Mouse (Mus musculus) embryonic facial prominence, embryonic 12.5 days (tissue): ENCODE measurements around the gene Lcn11. TPM values are rescaled to one million over a fixed set of nuclear protein-coding genes. Genes with fewer than 3 reads are reported as not detected.
"Not testable (repeated sequence)": the region's sequence is repeated elsewhere in the genome, so short reads cannot be mapped to it uniquely, and the experiment has no call there.

Source experiments
- ATAC-seq: fragments of 200-750 bp; cut with Nextera tagmentation; 2 replicates; pipeline ENCODE4 v1.8.0; 2017; ENCODE audit not compliant: insufficient number of reproducible peaks, insufficient read depth, low FRiP score, low TSS enrichment
- H3K27ac ChIP-seq: fragments of 300-500 bp; sonication (generic); 2 replicates; pipeline ENCODE4 v1.5.1; 2016; ENCODE audit warnings: mild to moderate bottlenecking
- H3K27me3 ChIP-seq: fragments of 300-500 bp; sonication (generic); 2 replicates; pipeline ENCODE4 v1.6.1; 2016; ENCODE audit warnings: mild to moderate bottlenecking, moderate library complexity
- H3K36me3 ChIP-seq: fragments of 300-500 bp; sonication (generic); 2 replicates; pipeline ENCODE4 v1.6.1; 2016; ENCODE audit warnings: mild to moderate bottlenecking
- H3K4me1 ChIP-seq: fragments of 300-500 bp; sonication (generic); 2 replicates; pipeline ENCODE4 v1.6.1; 2016
- H3K4me2 ChIP-seq: fragments of 300-500 bp; sonication (generic); replicated peaks from 2 replicates; pipeline ENCODE4 v1.6.1; 2016; ENCODE audit warnings: mild to moderate bottlenecking, moderate library complexity
- H3K4me3 ChIP-seq: fragments of 300-500 bp; sonication (generic); 2 replicates; pipeline ENCODE4 v1.5.1; 2016; ENCODE audit warnings: mild to moderate bottlenecking
- H3K9ac ChIP-seq: fragments of 300-500 bp; sonication (generic); 2 replicates; pipeline ENCODE4 v1.6.1; 2016; ENCODE audit warnings: mild to moderate bottlenecking, moderate library complexity
- H3K9me3 ChIP-seq: fragments of 300-500 bp; sonication (generic); 2 replicates; pipeline ENCODE4 v1.6.1; 2016; ENCODE audit warnings: mild to moderate bottlenecking, moderate library complexity
- WGBS: fragments of 180-500 bp; shearing (Covaris S2); methylation state at CpG from one replicate; pipeline ENCODE4 v1.1.7; 2016; 5-methylcytosine and 5-hydroxymethylcytosine counted together
- polyA plus RNA-seq: library from polyadenylated mRNA; unstranded; fragments of >200 nt; fragmentation: Nextera tagmentation; extraction: Ambion mirVana; gene quantifications from 2 replicates; pipeline ENCODE4 v1.2.1, GENCODE M21; 2016

The Lcn11 gene
- polyA plus RNA-seq, 1 experiment from 2014 or later: not detected

- H3K27me3 ChIP-seq: no peaks in the 10 kb centered on the region
Observed at GRCm38 (mm10) chr2:25780921-25781320, 4.1 kb downstream of the Lcn11 start.

DNA sequence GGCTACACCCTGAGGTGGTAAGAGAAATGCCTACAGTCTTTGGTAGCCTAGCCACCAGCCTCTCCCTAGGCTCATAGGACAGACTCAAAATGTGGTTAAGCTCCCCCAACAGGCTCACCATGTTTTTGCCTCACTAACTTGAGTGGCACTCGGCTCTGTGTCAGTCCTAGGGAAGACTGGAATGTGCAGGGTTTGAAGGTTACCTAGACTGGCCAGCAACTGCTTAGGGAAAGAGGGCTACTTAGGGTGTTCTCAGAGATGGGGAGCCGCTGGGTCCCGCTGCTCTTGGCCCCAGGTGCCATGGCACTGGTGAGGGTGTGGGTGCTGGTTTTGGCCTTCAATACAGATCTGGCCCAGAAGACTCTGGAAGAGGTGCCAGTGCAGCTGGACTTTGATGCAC, 5.1 kb downstream of the Lcn11 start, which contains the start of gene Gm13539:
Gm13539 (plus strand) TSS at position 301 of the 400 bp plus-strand sequence.
- no peak within 1 kb of the TSS for H3K9ac ChIP-seq
- H3K4me3 ChIP-seq: no peak within 1 kb of the TSS
- no peak within 1 kb of the TSS for H3K27ac ChIP-seq
- whole genome bisulfite sequencing: 86% methylated on average over 3 of the region's 3 CpGs
- no peaks in the 10 kb centered on the region for H3K9me3 ChIP-seq
- no peak for ATAC-seq
- H3K36me3 ChIP-seq: no peaks in the 10 kb centered on the region
- H3K4me1 ChIP-seq: no peaks in the 10 kb centered on the region
- no peaks in the 10 kb centered on the region for H3K27me3 ChIP-seq
- no peak within 1 kb of the TSS for H3K4me2 ChIP-seq

More at GRCm38 (mm10) chr2:25780921-25781320, 4.1 kb downstream of the Lcn11 start:
- no peak overlapping the region for H3K4me2 ChIP-seq
- no peaks in the 10 kb centered on the region for H3K9me3 ChIP-seq
- no peaks in the 10 kb centered on the region for H3K36me3 ChIP-seq
- no peak overlapping the region for H3K27ac ChIP-seq
- H3K9ac ChIP-seq: no peak overlapping the region
- ATAC-seq: no peak
- 71% methylated on average over 4 of the region's 4 CpGs for WGBS
- no peak overlapping the region for H3K4me3 ChIP-seq
- no peaks in the 10 kb centered on the region for H3K4me1 ChIP-seq

GRCm38 (mm10) chr2:25785573-25786322, 8.9 kb downstream of the Lcn11 start:
- no peak overlapping the region for H3K4me3 ChIP-seq
- no peak overlapping the region for H3K4me2 ChIP-seq
- H3K9me3 ChIP-seq: no peaks in the 10 kb centered on the region
- WGBS: 74% methylated on average over 5 of the region's 5 CpGs
- no peak overlapping the region for H3K27ac ChIP-seq
- H3K4me1 ChIP-seq: no peaks in the 10 kb centered on the region
- no peak for ATAC-seq
- H3K9ac ChIP-seq: no peak overlapping the region
- no peaks in the 10 kb centered on the region for H3K27me3 ChIP-seq
- H3K36me3 ChIP-seq: no peaks in the 10 kb centered on the region

- Histone ChIP-seq H3K4me3 (no peak overlapping the region), H3K9ac (no peak overlapping the region), H3K27me3 (no peaks in the 10 kb centered on the region), H3K9me3 (no peaks in the 10 kb centered on the region), H3K27ac (no peak overlapping the region), H3K36me3 (no peaks in the 10 kb centered on the region), H3K4me2 (no peak overlapping the region), H3K4me1 (no peaks in the 10 kb centered on the region)
- WGBS: 91% methylated on average over 3 of the region's 3 CpGs
- no peak for ATAC-seq
Observed at GRCm38 (mm10) chr2:25789092-25789491, 12.3 kb downstream of the Lcn11 start.

DNA sequence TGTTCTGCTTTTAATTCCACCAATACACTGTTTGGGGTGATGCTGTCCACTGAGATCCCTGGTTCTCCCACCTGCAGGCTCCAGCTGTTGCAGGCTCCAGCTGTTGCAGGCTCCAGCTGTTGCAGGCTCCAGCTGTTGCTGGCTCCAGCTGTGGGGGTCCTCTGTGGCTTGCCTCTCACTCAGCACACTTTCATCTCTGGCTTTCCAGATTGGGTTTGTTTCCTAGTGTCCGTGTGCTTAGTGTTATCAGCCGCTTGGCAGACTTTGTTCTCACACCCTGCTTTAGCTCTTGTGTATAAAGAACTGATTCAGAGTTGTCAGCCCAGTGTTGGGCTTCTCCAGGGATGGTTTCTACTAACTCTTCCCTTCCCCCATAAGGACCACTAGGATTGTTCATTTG, 20.8 kb downstream of the Lcn11 start:
- H3K4me1 ChIP-seq: no peaks in the 10 kb centered on the region
- H3K9ac ChIP-seq: no peak overlapping the region
- no peaks in the 10 kb centered on the region for H3K36me3 ChIP-seq
- H3K27ac ChIP-seq: no peak overlapping the region
- H3K4me2 ChIP-seq: no peak overlapping the region
- H3K4me3 ChIP-seq: no peak overlapping the region
- 41% methylated on average over 2 of the region's 2 CpGs for WGBS
- no peaks in the 10 kb centered on the region for H3K27me3 ChIP-seq
- H3K9me3 ChIP-seq: no peaks in the 10 kb centered on the region
- no peak for ATAC-seq

GRCm38 (mm10) chr2:25798065-25798464, 21.2 kb downstream of the Lcn11 start:
- Histone ChIP-seq H3K27me3 (no peaks in the 10 kb centered on the region), H3K9ac (no peak overlapping the region), H3K9me3 (no peaks in the 10 kb centered on the region), H3K4me3 (no peak overlapping the region), H3K27ac (no peak overlapping the region), H3K4me2 (no peak overlapping the region), H3K4me1 (no peaks in the 10 kb centered on the region), H3K36me3 (no peaks in the 10 kb centered on the region)
- ATAC-seq: no peak
- 54% methylated on average over 5 of the region's 5 CpGs for WGBS

- H3K27me3 ChIP-seq: no peaks in the 10 kb centered on the region
- WGBS: 79% methylated on average over 2 of the region's 2 CpGs
- H3K4me3 ChIP-seq: no peak overlapping the region
- H3K9ac ChIP-seq: no peak overlapping the region
- H3K4me2 ChIP-seq: no peak overlapping the region
- no peaks in the 10 kb centered on the region for H3K9me3 ChIP-seq
- H3K36me3 ChIP-seq: no peaks in the 10 kb centered on the region
- ATAC-seq: no peak
- no peaks in the 10 kb centered on the region for H3K4me1 ChIP-seq
- H3K27ac ChIP-seq: no peak overlapping the region
Observed at GRCm38 (mm10) chr2:25811711-25812110, 34.9 kb downstream of the Lcn11 start.

DNA sequence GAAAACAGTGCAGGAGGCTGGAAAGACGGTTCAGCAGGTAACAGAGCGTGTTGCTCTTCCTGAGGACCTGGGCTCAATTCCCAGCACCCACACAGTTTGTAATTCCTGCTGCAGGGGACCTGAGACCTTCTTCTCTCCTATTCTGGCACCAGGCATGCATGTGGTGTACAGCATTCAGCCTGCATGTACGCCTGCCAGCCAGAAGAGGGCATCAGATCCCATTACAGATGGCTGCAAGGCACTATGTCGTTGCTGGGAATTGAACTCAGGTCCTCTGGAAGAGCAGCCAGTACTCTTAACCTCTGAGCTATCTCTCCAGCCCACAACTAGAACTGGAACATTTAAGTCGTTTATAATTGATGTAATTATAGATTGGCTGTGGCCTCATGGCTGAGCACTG, 36.5 kb downstream of the Lcn11 start:
- H3K4me1 ChIP-seq: no peaks in the 10 kb centered on the region
- no peaks in the 10 kb centered on the region for H3K36me3 ChIP-seq
- H3K27me3 ChIP-seq: no peaks in the 10 kb centered on the region
- H3K4me2 ChIP-seq: no peak overlapping the region
- H3K9ac ChIP-seq: no peak overlapping the region
- no peak for ATAC-seq
- H3K9me3 ChIP-seq: no peaks in the 10 kb centered on the region
- H3K4me3 ChIP-seq: no peak overlapping the region
- H3K27ac ChIP-seq: no peak overlapping the region
- 74% methylated on average over 5 of the region's 5 CpGs for WGBS

DNA sequence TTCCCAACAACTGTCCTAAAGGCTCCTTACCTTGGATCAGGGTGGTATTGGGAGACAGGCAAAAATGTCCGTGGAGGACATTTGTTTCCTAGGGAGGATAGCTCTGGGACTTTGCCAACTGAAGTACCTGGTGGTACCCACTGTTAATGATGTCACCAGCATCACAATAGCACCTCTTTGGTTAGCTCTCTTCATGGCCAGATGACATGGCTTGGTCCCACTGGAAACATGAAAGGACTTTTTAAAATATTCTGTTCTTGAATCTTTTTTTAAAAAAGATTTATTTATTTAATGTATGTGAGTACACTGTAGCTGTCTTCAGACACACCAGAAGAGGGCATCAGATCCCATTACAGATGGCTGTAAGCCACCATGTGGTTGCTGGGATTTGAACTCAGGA, 38.9 kb downstream of the Lcn11 start, which contains the start of gene Glt6d1:
Glt6d1 (minus strand) TSS at position 101 of the 400 bp plus-strand sequence.
- WGBS: 57% methylated on average over 1 of the region's 1 CpGs
- not testable (repeated sequence) for H3K4me3 ChIP-seq, H3K4me2 ChIP-seq, H3K4me1 ChIP-seq, H3K9ac ChIP-seq, H3K36me3 ChIP-seq, H3K27me3 ChIP-seq, H3K27ac ChIP-seq, ATAC-seq, H3K9me3 ChIP-seq

DNA sequence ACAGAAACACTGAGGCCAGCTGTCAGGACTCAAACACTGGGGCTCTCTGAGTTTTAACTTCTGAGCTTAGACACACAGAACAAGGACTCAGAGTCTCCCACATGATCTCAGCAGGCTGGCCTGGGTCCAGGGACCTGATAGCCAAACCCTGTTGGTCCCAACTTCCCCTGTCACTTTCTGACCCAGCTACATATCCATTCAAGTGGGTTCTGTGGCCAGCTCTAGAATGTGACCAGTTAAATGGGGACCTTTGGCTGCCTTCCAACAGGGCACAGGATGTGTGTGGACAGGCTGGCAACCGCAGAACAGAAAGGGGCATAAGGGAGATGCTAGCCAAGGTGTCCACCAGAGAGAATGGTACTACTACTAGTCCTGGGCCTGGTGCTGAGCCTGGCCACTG, 46.0 kb downstream of the Lcn11 start, which contains the start of gene Lcn9:
Lcn9 (plus strand) TSS at position 348 of the 400 bp plus-strand sequence.
- Histone ChIP-seq H3K9ac (no peak within 1 kb of the TSS), H3K4me2 (no peak within 1 kb of the TSS), H3K9me3 (no peaks in the 10 kb centered on the region), H3K4me3 (no peak within 1 kb of the TSS), H3K27me3 (no peaks in the 10 kb centered on the region), H3K4me1 (no peaks in the 10 kb centered on the region), H3K27ac (no peak within 1 kb of the TSS), H3K36me3 (no peaks in the 10 kb centered on the region)
- no peak for ATAC-seq
- WGBS: 93% methylated on average over 1 of the region's 1 CpGs

- WGBS: 85% methylated on average over 3 of the region's 3 CpGs
- Histone ChIP-seq H3K4me1 (no peaks in the 10 kb centered on the region), H3K9ac (no peak overlapping the region), H3K9me3 (no peaks in the 10 kb centered on the region), H3K36me3 (no peaks in the 10 kb centered on the region), H3K4me2 (no peak overlapping the region), H3K4me3 (no peak overlapping the region), H3K27ac (no peak overlapping the region), H3K27me3 (no peaks in the 10 kb centered on the region)
- ATAC-seq: no peak
Observed at GRCm38 (mm10) chr2:25824751-25825150, 47.9 kb downstream of the Lcn11 start.

DNA sequence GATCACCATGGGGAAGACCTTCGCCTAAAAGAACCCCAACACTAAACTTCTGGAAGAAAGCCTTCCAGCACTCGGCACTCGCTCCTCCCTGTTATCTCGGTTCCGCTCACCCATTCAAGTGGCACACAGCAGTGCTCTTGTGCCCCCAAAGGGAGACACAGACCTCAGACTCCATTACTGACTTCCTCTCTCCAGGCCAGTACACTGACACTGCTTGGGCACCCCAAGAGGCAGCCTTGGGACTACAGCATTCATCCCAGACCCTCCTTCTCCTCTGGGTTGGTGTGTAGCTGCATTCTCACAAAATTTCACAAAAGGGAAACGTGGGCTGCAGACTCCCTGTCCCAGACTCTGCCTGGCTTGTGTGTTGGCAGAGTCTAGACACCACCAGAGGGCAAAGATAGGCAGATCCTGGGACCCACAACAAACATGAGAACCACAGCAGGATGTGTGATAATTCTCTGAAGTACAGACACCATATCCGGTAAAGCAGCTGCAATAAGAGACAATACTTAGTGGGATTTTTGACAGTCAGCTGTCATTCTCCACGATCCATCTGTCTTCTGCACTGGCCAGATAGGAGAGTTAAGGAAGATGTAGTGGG, 51.6 kb downstream of the Lcn11 start:
- no peak for ATAC-seq
- Histone ChIP-seq H3K4me3 (no peak overlapping the region), H3K27me3 (no peaks in the 10 kb centered on the region), H3K36me3 (no peaks in the 10 kb centered on the region), H3K4me2 (no peak overlapping the region), H3K9me3 (no peaks in the 10 kb centered on the region), H3K9ac (no peak overlapping the region), H3K4me1 (no peaks in the 10 kb centered on the region), H3K27ac (no peak overlapping the region)
- 76% methylated on average over 8 of the region's 8 CpGs for WGBS
